ENCODE assay signal across 7 mouse cellular contexts in the genomic region with DNA sequence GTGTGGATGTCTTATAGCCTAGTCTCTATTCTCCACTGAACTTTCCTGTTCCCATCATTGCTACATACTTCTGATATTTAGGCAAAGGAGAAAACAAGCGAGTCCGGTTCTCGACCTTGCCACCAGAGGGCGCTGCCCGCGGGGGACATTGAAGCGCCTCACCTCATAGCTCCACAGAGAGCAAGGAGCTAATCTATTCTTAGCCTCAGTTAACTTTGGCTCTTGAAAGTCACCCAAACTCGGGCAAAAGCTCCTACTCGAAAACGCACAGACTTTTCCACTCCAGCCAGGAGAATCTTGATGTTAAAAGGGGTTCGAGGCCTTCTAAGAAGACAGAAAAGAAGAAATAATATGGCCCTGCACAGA. TPM values are rescaled to one million over a fixed set of nuclear protein-coding genes. Genes with fewer than 3 reads are reported as not detected.
DNase-seq lines count a peak whose midpoint lies in the region; ATAC-seq and TF ChIP-seq lines count a peak whose summit lies in the region.

No protein-coding gene starts in this region.

- H3K36me3 ChIP-seq in intestine, postnatal 0 days (ENCODE audit: control insufficient read depth, insufficient read depth), result no peaks in the 10 kb centered on the region
- H3K36me3 ChIP-seq in limb, embryonic 11.5 days (ENCODE audit: control insufficient read depth, insufficient read depth, low read length), result no peaks in the 10 kb centered on the region
- H3K36me3 ChIP-seq in midbrain, embryonic 13.5 days, result no peaks in the 10 kb centered on the region

- under 1% methylated on average over 11 of the region's 11 CpGs for WGBS in intestine, postnatal 0 days
- WGBS in limb, embryonic 11.5 days, result under 1% methylated on average over 11 of the region's 11 CpGs
- WGBS in midbrain, embryonic 13.5 days, result under 1% methylated on average over 11 of the region's 11 CpGs

- peak overlapping the region; percentile 80 for H3K27ac ChIP-seq in intestine, postnatal 0 days (ENCODE audit: low read depth, low read length)
- no peak overlapping the region for H3K27ac ChIP-seq in limb, embryonic 11.5 days (replicated peaks; ENCODE audit: low read depth, low read length)
- no peak overlapping the region for H3K27ac ChIP-seq in midbrain, embryonic 13.5 days

- 0 out of 2 replicates have a peak, but pooled peaks cover 9% of the 10 kb centered on the region for H3K4me1 ChIP-seq in intestine, postnatal 0 days (replicated peaks; ENCODE audit: control insufficient read depth, insufficient read depth, low read length)
- peaks cover 12% of the 10 kb centered on the region; the same call in 1 of the 2 replicates for H3K4me1 ChIP-seq in limb, embryonic 11.5 days (ENCODE audit: control insufficient read depth, insufficient read depth, low read length)
- peaks cover 16% of the 10 kb centered on the region for H3K4me1 ChIP-seq in midbrain, embryonic 13.5 days (replicated peaks)

- ATAC-seq in intestine, postnatal 0 days, result peak; percentile 62
- no peak for ATAC-seq in limb, embryonic 11.5 days (ENCODE audit: insufficient number of reproducible peaks, low FRiP score, low TSS enrichment, low read depth)
- 0 out of 2 replicates have a peak, but pooled peaks have one; percentile 10 for ATAC-seq in midbrain, embryonic 13.5 days

- H3K4me2 ChIP-seq in intestine, postnatal 0 days (replicated peaks; ENCODE audit: low read depth), result peak overlapping the region; percentile 89
- peak overlapping the region; percentile 92 for H3K4me2 ChIP-seq in limb, embryonic 11.5 days (ENCODE audit: low read depth, severe bottlenecking)
- peak overlapping the region; percentile 75 for H3K4me2 ChIP-seq in midbrain, embryonic 13.5 days (replicated peaks)

- DNase-seq in adrenal gland, adult 8-10 months, result peak; percentile 70
- DNase-seq in embryo, embryonic 11.5 days (ENCODE audit: low read depth, low spot score), result peak; percentile 67
- DNase-seq in gastrocnemius, postnatal 4 days (ENCODE audit: low spot score in 2 of 2), result peak; percentile 66 to 83
- peak; percentile 92 for DNase-seq in limb, embryonic 11.5 days (ENCODE audit: low spot score)
- DNase-seq in spleen, adult 12 weeks (ENCODE audit: low spot score), result peak; percentile 72

- no peaks in the 10 kb centered on the region for H3K9me3 ChIP-seq in intestine, postnatal 0 days (ENCODE audit: control insufficient read depth)
- H3K9me3 ChIP-seq in limb, embryonic 11.5 days (ENCODE audit: control insufficient read depth, low read length), result no peaks in the 10 kb centered on the region
- no peaks in the 10 kb centered on the region for H3K9me3 ChIP-seq in midbrain, embryonic 13.5 days

- TF ChIP-seq CTCF in intestine, postnatal 0 days (IDR thresholded peaks at IDR 0.05; ENCODE audit: low read depth), result peak; percentile 97

- H3K9ac ChIP-seq in intestine, postnatal 0 days (ENCODE audit: low read depth, low read length), result no peak overlapping the region
- H3K9ac ChIP-seq in limb, embryonic 11.5 days (ENCODE audit: low read length), result no peak overlapping the region
- no peak overlapping the region for H3K9ac ChIP-seq in midbrain, embryonic 13.5 days (replicated peaks)

- H3K4me3 ChIP-seq in intestine, postnatal 0 days (ENCODE audit: low read depth, low read length), result peak overlapping the region; percentile 67
- H3K4me3 ChIP-seq in limb, embryonic 11.5 days (ENCODE audit: low read depth, low read length), result no peak overlapping the region
- H3K4me3 ChIP-seq in midbrain, embryonic 13.5 days (replicated peaks), result 0 out of 2 replicates have a peak overlapping the region, but pooled peaks have one; percentile 56

- H3K27me3 ChIP-seq in intestine, postnatal 0 days (replicated peaks; ENCODE audit: control insufficient read depth, insufficient read depth, low read length), result no peaks in the 10 kb centered on the region
- no peaks in the 10 kb centered on the region for H3K27me3 ChIP-seq in limb, embryonic 11.5 days (ENCODE audit: control insufficient read depth, insufficient read depth, low read length)
- H3K27me3 ChIP-seq in midbrain, embryonic 13.5 days, result no peaks in the 10 kb centered on the region

RNA-seq across cellular contexts. Expression of a gene that starts 0.4 kb away (rescaled TPM):
- 10 to 100 TPM; 33.8 to 64.0 (median 45.6) TPM for total RNA-seq in adrenal gland, adult 8-10 months (2022)
- 10 to 100 TPM; 12.2 to 14.0 TPM for total RNA-seq in gastrocnemius, postnatal 4 days (2021)
- 16.9 and 18.2 TPM in 2 replicates for polyA plus RNA-seq in intestine, postnatal 0 days (2015; fragmentation: Nextera tagmentation; extraction: Ambion mirVana)
- polyA plus RNA-seq in limb, embryonic 11.5 days (2014; fragmentation: Nextera tagmentation; extraction: Ambion mirVana), result 14.0 and 14.4 TPM in 2 replicates
- polyA plus RNA-seq in midbrain, embryonic 13.5 days (2015; fragmentation: Nextera tagmentation; extraction: Ambion mirVana), result 21.7 and 22.6 TPM in 2 replicates

RNA-seq across cellular contexts. Expression of a gene that starts 45.2 kb away (rescaled TPM):
- 1 to 10 TPM; 1.2 to 1.9 (median 1.7) TPM for total RNA-seq in adrenal gland, adult 8-10 months (2022)
- total RNA-seq in gastrocnemius, postnatal 4 days (2021), result 1 to 10 TPM; 5.8 to 6.5 TPM
- 5.2 and 5.9 TPM in 2 replicates for polyA plus RNA-seq in intestine, postnatal 0 days (2015; fragmentation: Nextera tagmentation; extraction: Ambion mirVana)
- polyA plus RNA-seq in limb, embryonic 11.5 days (2014; fragmentation: Nextera tagmentation; extraction: Ambion mirVana), result 4.1 and 4.2 TPM in 2 replicates
- polyA plus RNA-seq in midbrain, embryonic 13.5 days (2015; fragmentation: Nextera tagmentation; extraction: Ambion mirVana), result 0.58 TPM in 2 replicates
